Mouse (Mus musculus) lung, adult 2 months (tissue): ENCODE measurements around the gene Flnb.

Experiments
- CTCF ChIP-seq: fragments of 200-500 bp; IDR thresholded peaks from 2 replicates; pipeline ENCODE4 v1.5.1; 2011; ENCODE audit warnings: mild to moderate bottlenecking, low read length, control low read depth; ENCODE audit not compliant: insufficient read depth
- POLR2A ChIP-seq: fragments of 200-500 bp; IDR thresholded peaks from 2 replicates; pipeline ENCODE4 v1.6.1; 2011; ENCODE audit warnings: low read depth, mild to moderate bottlenecking, control low read depth, low read length, borderline replicate concordance; ENCODE audit errors: extremely low read depth

DNA sequence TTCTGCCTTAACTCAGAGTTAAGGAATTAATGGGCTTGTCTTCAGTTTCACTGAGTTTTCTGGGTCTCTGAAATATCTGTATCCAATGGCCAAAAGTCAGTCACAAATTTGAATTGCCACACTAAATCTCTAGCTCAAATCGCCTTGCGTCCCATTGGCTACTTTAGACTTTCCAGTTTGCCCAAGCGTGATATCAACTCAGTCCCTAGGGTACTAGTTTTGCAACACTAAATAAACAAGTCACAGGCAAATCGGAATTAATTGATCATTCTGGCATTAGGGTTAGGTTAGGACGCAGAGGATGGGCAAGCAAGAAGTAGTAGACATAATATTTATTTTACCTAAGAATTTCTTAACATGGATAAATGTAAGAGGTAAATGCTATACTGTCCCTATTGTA is 182.5 kb downstream of the Flnb start:
- TF ChIP-seq CTCF (no peak), POLR2A (no peak)
